Mouse (Mus musculus) limb, embryonic 15.5 days (tissue): ENCODE results near the gene Frem2. TPM values are rescaled to one million over a fixed set of nuclear protein-coding genes. Genes with fewer than 3 reads are reported as not detected.

Source experiments
- ATAC-seq: fragments of 200-750 bp; cut with Nextera tagmentation; 2 replicates; pipeline ENCODE4 v1.8.0; 2017; ENCODE audit warnings: low read depth, moderate TSS enrichment; ENCODE audit not compliant: insufficient number of reproducible peaks, low FRiP score, low TSS enrichment
- H3K27ac ChIP-seq: fragments of 300-500 bp; sonication (generic); 2 replicates; pipeline ENCODE4 v1.5.1; 2015; ENCODE audit warnings: moderate library complexity, mild to moderate bottlenecking, inconsistent platforms
- H3K27me3 ChIP-seq: fragments of 300-500 bp; sonication (generic); 2 replicates; pipeline ENCODE4 v1.6.1; 2015; ENCODE audit warnings: inconsistent platforms
- H3K36me3 ChIP-seq: fragments of 300-500 bp; sonication (generic); 2 replicates; pipeline ENCODE4 v1.6.1; 2015; ENCODE audit warnings: inconsistent platforms
- H3K4me1 ChIP-seq: fragments of 300-500 bp; sonication (generic); 2 replicates; pipeline ENCODE4 v1.6.1; 2015; ENCODE audit warnings: inconsistent platforms
- H3K4me2 ChIP-seq: fragments of 300-500 bp; sonication (generic); 2 replicates; pipeline ENCODE4 v1.6.1; 2015; ENCODE audit warnings: mild to moderate bottlenecking, inconsistent platforms
- H3K4me3 ChIP-seq: fragments of 300-500 bp; sonication (generic); 2 replicates; pipeline ENCODE4 v1.5.1; 2015; ENCODE audit warnings: mild to moderate bottlenecking, inconsistent platforms
- H3K9ac ChIP-seq: fragments of 300-500 bp; sonication (generic); 2 replicates; pipeline ENCODE4 v1.6.1; 2015; ENCODE audit warnings: inconsistent platforms
- H3K9me3 ChIP-seq: fragments of 300-500 bp; sonication (generic); 2 replicates; pipeline ENCODE4 v1.6.1; 2016; ENCODE audit warnings: inconsistent platforms
- WGBS: fragments of 180-500 bp; shearing (Covaris S2); methylation state at CpG from one replicate; pipeline ENCODE4 v1.1.7; 2015; 5-methylcytosine and 5-hydroxymethylcytosine counted together
- polyA plus RNA-seq: library from polyadenylated mRNA; unstranded; fragments of >200 nt; fragmentation: Nextera tagmentation; extraction: Ambion mirVana; gene quantifications from 2 replicates; pipeline ENCODE4 v1.2.1, GENCODE M21; 2015

The Frem2 gene
- polyA plus RNA-seq, 1 experiment from 2014 or later = 5.2 TPM

DNA sequence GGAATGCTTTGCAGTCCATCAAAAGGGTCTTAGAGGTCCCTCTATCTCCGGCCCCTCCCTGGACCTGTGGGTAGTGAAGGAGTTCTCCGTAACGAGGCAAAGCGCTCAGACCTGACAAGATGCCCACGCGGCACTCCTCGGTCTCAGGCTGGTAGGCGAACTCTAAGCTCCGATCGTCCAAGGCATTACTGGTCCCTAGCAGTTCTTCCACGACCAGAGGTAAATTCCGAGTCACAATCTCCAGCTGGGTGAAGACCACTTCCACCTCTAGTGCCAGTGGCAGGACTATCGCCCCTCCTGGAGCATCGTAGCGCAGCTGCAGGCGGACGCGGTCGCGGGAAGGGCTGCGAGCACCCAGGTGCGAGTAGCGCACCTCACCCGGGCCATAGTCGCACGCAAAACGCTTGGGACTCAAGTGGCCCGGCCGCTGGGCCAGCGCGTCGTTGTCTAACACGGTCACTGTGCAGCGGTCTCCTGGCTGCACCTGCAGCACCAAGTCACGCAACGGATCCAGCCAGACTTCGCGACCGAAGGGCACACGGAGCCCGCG, 752 bp downstream of the Frem2 start:
- H3K4me1 ChIP-seq = peaks cover 22% of the 10 kb centered on the region
- under 1% methylated on average over 42 of the region's 42 CpGs for WGBS
- 0 out of 2 replicates have a peak overlapping the region, but pooled peaks have one; percentile 28 for H3K27ac ChIP-seq
- peaks cover 13% of the 10 kb centered on the region for H3K36me3 ChIP-seq
- peak overlapping the region; percentile 39; the same call in 1 of the 2 replicates for H3K9ac ChIP-seq
- H3K4me3 ChIP-seq = peak overlapping the region; percentile 53
- peaks cover 22% of the 10 kb centered on the region for H3K27me3 ChIP-seq
- peaks cover 8% of the 10 kb centered on the region; the same call in 1 of the 2 replicates for H3K9me3 ChIP-seq
- H3K4me2 ChIP-seq = peak overlapping the region; percentile 99
- no peak for ATAC-seq

DNA sequence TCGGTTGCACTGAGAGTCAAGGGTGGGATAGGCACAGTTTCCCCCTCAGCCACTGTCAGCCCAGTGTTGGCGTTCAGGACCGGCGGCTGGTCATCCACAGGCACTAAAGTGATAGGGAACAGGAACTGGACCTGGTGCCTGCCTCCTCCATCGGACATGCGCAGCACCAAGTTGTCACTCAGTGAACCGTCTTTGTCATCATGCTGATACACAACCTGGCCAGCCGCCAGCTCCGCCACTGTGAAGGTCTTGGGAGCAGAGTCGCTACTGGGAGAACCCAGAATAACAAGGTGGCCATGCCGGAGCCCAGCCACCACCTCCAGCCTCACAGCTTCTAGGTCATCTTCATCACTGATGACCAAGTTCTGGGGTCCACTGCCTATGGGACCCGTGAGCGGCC, 1.8 kb downstream of the Frem2 start:
- WGBS = 87% methylated on average over 13 of the region's 13 CpGs
- Histone ChIP-seq H3K27ac (no peak overlapping the region), H3K4me3 (0 out of 2 replicates have a peak overlapping the region, but pooled peaks have one; percentile 53), H3K4me1 (peaks cover 23% of the 10 kb centered on the region), H3K27me3 (peaks cover 22% of the 10 kb centered on the region), H3K9ac (no peak overlapping the region), H3K36me3 (peaks cover 13% of the 10 kb centered on the region), H3K4me2 (no peak overlapping the region), H3K9me3 (peaks cover 8% of the 10 kb centered on the region; the same call in 1 of the 2 replicates)
- ATAC-seq = no peak

DNA sequence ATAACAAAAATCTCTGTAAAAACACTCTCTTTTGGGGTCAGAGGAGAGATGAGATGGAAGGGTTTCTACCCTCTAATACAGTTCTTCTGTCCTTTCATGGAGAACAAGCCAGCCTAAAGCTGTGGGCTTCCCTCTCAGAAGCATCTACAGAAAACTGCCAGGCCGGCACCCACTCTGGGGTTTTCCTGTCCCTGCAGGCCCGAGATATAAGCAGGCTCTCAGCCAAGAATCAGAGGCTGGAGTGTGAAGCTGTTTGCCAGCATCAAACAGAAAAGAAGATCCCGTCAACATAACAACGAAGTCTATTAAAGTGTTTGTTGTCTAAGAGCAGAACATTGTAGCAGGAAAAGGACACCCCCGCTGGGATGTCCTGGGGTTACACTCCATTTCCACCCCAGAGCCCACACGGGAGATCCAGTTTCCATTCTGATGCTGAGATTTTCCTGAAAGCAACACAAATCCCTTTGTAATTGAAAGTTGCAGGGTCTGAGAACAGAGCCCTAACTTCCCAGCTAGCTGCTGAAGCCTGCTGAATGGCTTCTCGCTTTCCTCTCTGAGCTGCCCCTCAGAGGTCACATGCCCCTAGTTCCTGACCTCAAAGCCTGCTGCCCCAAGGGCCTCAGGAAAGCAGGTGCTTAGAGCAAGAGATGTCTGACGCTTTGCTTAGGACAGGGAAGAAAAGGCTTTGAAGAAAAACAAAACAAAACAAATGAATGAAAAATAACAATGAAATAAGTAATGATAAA, 7.0 kb downstream of the Frem2 start:
- no peak overlapping the region; the same call in 1 of the 2 replicates for H3K4me2 ChIP-seq
- no peak for ATAC-seq
- H3K9ac ChIP-seq = no peak overlapping the region
- H3K4me1 ChIP-seq = peaks cover 6% of the 10 kb centered on the region; the same call in 1 of the 2 replicates
- peaks cover 13% of the 10 kb centered on the region for H3K36me3 ChIP-seq
- peaks cover 2% of the 10 kb centered on the region; the same call in 1 of the 2 replicates for H3K27me3 ChIP-seq
- H3K9me3 ChIP-seq = peaks cover 8% of the 10 kb centered on the region; the same call in 1 of the 2 replicates
- peak overlapping the region; percentile 40; the same call in 1 of the 2 replicates for H3K27ac ChIP-seq
- H3K4me3 ChIP-seq = no peak overlapping the region
- 6% methylated on average over 8 of the region's 8 CpGs for WGBS

DNA sequence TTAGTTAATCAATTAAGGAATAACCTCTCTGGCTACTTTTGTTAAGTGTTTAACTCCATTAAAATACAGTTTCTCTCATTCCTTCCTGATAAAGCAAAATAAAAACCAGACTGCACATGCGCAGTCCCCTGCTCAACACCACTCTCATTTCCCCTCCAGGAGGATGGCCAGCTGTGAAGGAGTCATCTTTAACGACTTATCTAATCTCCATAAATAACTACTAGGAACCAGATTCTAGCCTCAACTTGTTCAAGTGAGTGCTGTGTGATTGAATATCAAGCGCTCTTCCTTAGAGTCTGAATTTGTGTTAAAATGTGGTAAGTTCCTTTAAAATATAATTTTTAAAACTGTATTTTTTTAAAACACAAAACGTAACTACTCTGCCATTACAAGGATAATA, 7.7 kb downstream of the Frem2 start:
- ATAC-seq = no peak
- no peak overlapping the region for H3K9ac ChIP-seq
- no peak overlapping the region for H3K27ac ChIP-seq
- peaks cover 4% of the 10 kb centered on the region; the same call in 1 of the 2 replicates for H3K9me3 ChIP-seq
- peaks cover 6% of the 10 kb centered on the region; the same call in 1 of the 2 replicates for H3K4me1 ChIP-seq
- no peak overlapping the region for H3K4me2 ChIP-seq
- no peaks in the 10 kb centered on the region for H3K27me3 ChIP-seq
- H3K4me3 ChIP-seq = no peak overlapping the region
- H3K36me3 ChIP-seq = peaks cover 6% of the 10 kb centered on the region
- WGBS = 45% methylated on average over 4 of the region's 4 CpGs

DNA sequence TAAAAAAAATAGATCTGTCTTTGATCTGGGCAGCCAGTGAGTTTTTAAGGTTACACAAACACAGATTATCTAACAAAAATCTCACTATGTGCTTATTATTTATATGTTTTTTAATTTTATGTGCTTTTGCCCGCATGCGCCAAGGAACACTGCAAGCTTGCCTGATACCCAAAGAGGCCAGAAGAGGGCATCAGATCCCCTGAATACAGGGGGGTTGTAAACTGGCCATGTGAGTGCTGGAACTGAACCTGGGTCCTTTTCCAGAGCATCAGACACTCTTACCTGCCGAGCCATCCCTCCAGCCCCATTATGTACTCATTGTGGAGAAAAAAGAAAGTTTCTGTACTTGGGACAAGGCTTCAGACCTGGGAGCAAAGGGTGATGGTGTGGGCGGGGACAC, 8.3 kb downstream of the Frem2 start:
- Histone ChIP-seq H3K9me3 (no peaks in the 10 kb centered on the region; the same call in 1 of the 2 replicates), H3K4me1 (peaks cover 6% of the 10 kb centered on the region; the same call in 1 of the 2 replicates), H3K27me3 (no peaks in the 10 kb centered on the region), H3K4me3 (no peak overlapping the region), H3K9ac (no peak overlapping the region), H3K4me2 (no peak overlapping the region), H3K36me3 (peaks cover under 1% of the 10 kb centered on the region; the same call in 1 of the 2 replicates), H3K27ac (peak overlapping the region; percentile 3; the same call in 1 of the 2 replicates)
- WGBS = 88% methylated on average over 4 of the region's 4 CpGs
- no peak for ATAC-seq

DNA sequence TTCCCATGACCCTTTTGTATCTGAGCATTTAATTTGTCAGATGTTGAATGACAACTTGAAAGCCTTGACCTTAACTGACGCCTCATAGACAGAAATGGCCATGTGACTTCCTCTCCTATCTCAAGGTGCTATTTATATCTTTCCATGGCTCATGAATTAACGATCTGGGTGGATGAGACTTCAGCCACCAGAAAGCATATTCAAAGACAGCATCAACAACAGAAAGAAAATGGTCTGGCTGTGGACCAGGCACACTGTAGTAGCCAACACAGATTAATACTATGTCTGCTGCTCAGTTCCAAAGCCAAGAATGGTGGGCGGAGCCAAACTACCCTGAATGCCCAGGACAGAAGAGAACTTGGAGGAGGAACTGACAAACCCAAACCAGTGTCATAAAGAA, 21.2 kb downstream of the Frem2 start:
- H3K4me1 ChIP-seq = no peaks in the 10 kb centered on the region
- WGBS = 78% methylated on average over 3 of the region's 3 CpGs
- no peaks in the 10 kb centered on the region for H3K9me3 ChIP-seq
- H3K9ac ChIP-seq = no peak overlapping the region
- H3K4me2 ChIP-seq = no peak overlapping the region
- no peak overlapping the region for H3K27ac ChIP-seq
- no peaks in the 10 kb centered on the region for H3K27me3 ChIP-seq
- ATAC-seq = no peak
- H3K36me3 ChIP-seq = no peaks in the 10 kb centered on the region
- no peak overlapping the region for H3K4me3 ChIP-seq

DNA sequence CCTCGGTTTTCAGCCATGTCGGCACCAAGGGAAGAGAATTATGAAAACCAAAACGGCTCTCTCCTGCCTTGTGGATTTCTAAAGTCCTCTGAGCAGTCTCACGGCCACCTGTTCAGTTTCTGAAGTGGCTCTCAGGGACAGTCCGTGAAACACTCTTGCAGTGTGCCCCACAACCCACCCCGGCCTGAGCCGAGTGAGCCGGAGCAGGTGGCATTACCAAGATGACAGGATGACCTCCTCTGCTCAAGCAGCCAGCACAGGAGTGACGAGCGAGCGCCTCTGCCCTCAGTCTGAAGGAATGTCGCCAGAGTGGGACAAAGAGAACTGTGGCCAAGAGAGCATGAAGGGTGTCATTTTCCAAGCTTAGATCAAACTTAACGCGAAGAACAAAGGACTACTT, 26.0 kb downstream of the Frem2 start:
- H3K27ac ChIP-seq = no peak overlapping the region
- no peak for ATAC-seq
- H3K4me1 ChIP-seq = no peaks in the 10 kb centered on the region
- no peak overlapping the region for H3K4me2 ChIP-seq
- H3K9ac ChIP-seq = no peak overlapping the region
- H3K9me3 ChIP-seq = no peaks in the 10 kb centered on the region
- H3K27me3 ChIP-seq = no peaks in the 10 kb centered on the region
- WGBS = 78% methylated on average over 14 of the region's 14 CpGs
- no peak overlapping the region for H3K4me3 ChIP-seq
- H3K36me3 ChIP-seq = no peaks in the 10 kb centered on the region

DNA sequence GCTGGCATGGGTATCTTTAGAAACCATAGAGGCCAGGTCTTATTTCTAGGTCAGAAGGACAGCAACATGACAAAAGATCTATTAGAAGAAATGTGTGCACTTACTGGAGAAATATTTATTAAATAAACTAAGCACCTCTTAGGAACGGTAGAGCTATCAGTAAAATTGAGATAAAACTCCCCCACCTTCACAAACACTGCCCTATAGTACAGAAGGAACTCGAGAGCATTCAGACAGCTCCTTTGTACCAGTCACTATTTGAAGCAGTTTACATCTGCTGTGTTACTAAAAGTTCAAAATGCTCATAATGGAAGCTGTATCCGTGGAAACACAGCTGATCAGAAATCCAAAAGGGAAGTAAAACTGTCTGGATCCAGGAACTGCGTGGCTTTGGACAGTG, 26.5 kb downstream of the Frem2 start:
- 65% methylated on average over 4 of the region's 4 CpGs for WGBS
- Histone ChIP-seq H3K27me3 (no peaks in the 10 kb centered on the region), H3K9ac (no peak overlapping the region), H3K36me3 (no peaks in the 10 kb centered on the region), H3K9me3 (no peaks in the 10 kb centered on the region), H3K4me1 (no peaks in the 10 kb centered on the region), H3K4me2 (no peak overlapping the region), H3K4me3 (no peak overlapping the region), H3K27ac (no peak overlapping the region)
- no peak for ATAC-seq

DNA sequence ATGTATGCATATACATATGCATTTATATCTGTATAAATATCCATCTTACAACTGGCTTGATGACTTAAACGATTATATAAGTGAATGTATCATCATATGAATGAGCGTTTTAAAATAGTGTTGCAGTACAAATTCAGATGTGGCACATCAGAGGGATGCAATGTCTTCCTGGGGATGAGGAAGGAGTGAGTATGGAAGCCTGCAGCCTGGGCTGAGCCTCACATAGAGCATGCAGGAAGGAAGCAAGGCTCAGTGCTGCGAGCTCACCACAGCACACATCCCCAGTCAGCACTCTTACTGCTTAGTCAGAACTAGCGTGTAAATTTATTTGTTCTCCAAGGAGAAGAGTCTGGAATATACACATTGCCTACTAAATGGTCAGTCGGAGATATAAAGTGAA, 27.2 kb downstream of the Frem2 start:
- H3K36me3 ChIP-seq = no peaks in the 10 kb centered on the region
- no peaks in the 10 kb centered on the region for H3K9me3 ChIP-seq
- H3K4me2 ChIP-seq = no peak overlapping the region
- WGBS = 87% methylated on average over 5 of the region's 5 CpGs
- no peaks in the 10 kb centered on the region for H3K27me3 ChIP-seq
- H3K4me3 ChIP-seq = no peak overlapping the region
- no peaks in the 10 kb centered on the region for H3K4me1 ChIP-seq
- no peak overlapping the region for H3K27ac ChIP-seq
- ATAC-seq = no peak
- H3K9ac ChIP-seq = no peak overlapping the region

DNA sequence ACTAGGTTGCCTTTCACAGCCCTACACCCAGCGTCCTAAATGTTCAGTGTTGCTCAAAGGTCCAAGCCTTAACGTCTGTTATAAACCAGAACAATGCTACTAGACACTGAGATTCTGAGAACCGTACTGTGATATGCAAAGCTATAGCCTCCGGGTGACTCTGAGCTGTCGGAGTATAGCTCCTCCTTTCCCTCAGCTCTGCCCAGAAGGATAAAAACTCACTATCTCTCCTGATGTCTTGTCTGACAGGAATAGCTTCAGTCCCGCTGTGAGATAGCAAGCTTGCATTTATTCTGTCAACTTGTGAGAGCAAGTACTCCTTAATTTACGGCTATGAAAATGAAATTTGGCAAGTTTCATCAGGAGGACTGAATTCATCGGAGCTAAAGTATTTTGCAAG, 33.9 kb downstream of the Frem2 start:
- peak; percentile 44; the same call in 1 of the 2 replicates for ATAC-seq
- H3K27ac ChIP-seq = no peak overlapping the region
- H3K9ac ChIP-seq = no peak overlapping the region
- no peak overlapping the region for H3K4me3 ChIP-seq
- H3K36me3 ChIP-seq = no peaks in the 10 kb centered on the region
- H3K4me1 ChIP-seq = 0 out of 2 replicates have a peak, but pooled peaks cover 8% of the 10 kb centered on the region
- no peak overlapping the region for H3K4me2 ChIP-seq
- WGBS = 66% methylated on average over 8 of the region's 8 CpGs
- H3K9me3 ChIP-seq = no peaks in the 10 kb centered on the region
- H3K27me3 ChIP-seq = no peaks in the 10 kb centered on the region

DNA sequence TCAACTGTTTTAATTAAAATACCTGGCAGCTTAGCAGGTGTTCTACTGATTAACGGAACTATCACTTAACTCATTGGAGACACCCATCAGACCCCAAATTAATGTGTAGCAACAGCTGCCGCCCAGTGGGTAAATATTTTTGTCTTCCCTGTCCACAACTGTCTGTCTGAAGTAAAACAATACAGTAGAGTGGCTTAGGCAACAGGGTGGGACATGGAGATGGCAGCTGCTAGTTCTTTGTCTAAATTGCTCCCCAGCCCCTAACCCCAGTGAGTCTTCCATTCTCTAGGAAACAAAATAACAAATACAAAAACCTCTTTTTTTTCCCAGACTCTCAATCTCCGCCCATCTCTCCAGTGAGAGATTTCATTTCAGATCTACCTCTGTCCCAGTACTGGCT, 36.2 kb downstream of the Frem2 start:
- WGBS = 70% methylated on average over 3 of the region's 3 CpGs
- no peaks in the 10 kb centered on the region for H3K9me3 ChIP-seq
- H3K4me1 ChIP-seq = 0 out of 2 replicates have a peak, but pooled peaks cover 8% of the 10 kb centered on the region
- peak; percentile 25; the same call in 1 of the 2 replicates for ATAC-seq
- H3K27me3 ChIP-seq = no peaks in the 10 kb centered on the region
- H3K4me3 ChIP-seq = no peak overlapping the region
- no peak overlapping the region for H3K9ac ChIP-seq
- no peak overlapping the region for H3K4me2 ChIP-seq
- H3K27ac ChIP-seq = no peak overlapping the region
- no peaks in the 10 kb centered on the region for H3K36me3 ChIP-seq

DNA sequence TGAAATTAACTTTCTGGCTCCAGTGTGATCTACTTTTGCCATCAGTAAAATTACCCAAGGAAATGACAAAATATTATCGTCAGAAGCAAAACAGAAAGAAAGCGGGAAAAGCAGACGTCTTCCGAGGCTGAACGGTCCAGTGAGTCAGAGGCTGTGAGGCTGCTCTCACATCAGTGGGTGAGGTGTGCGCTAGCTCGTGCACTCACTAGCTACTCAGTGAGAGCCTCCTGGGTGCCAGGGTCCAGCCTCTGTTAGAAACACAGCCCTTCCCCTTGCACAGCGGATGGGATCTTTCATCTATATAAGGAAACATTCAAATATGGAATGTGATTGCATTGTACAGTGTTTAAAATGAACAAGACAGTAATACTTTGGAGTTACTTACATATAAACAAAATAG, 36.8 kb downstream of the Frem2 start:
- no peaks in the 10 kb centered on the region for H3K36me3 ChIP-seq
- ATAC-seq = no peak
- WGBS = 83% methylated on average over 8 of the region's 8 CpGs
- H3K27ac ChIP-seq = no peak overlapping the region
- H3K4me1 ChIP-seq = 0 out of 2 replicates have a peak, but pooled peaks cover 8% of the 10 kb centered on the region
- H3K9ac ChIP-seq = no peak overlapping the region
- H3K9me3 ChIP-seq = no peaks in the 10 kb centered on the region
- H3K27me3 ChIP-seq = no peaks in the 10 kb centered on the region
- no peak overlapping the region for H3K4me3 ChIP-seq
- no peak overlapping the region for H3K4me2 ChIP-seq
